Mouse (Mus musculus): ENCODE measurements around the gene Gm5678. TPM values are rescaled to one million over a fixed set of nuclear protein-coding genes. Genes with fewer than 3 reads are reported as not detected.

Gene Gm5678
- polyA plus RNA-seq, 1 experiment from 2014 or later: not detected

DNA sequence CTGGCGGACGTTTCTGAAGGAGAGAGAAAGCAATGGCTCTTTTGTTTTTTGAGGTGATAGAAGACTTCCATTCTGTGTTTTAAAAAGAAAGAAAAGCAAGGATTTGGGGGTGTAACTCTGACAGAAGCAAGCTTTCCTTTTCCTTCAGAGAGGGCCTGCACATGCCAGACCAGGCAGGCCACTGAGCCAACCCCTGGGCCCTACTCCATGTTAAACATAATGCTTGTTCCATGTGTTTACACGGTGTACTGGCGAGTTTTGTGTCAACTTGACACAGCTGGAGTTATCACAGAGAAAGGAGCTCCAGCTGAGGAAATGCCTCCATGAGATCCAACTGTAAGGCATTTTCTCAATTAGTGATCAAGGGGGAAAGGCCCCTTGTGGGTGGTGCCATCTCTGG is 39.6 kb upstream of the Gm5678 start:
- DNase-seq (ENCODE audit: low spot score): no peak
- WGBS: 82% methylated on average over 4 of the region's 4 CpGs
- Histone ChIP-seq H3K9ac (ENCODE audit: low read depth, low read length) (no peak overlapping the region), H3K4me2 (ENCODE audit: low read length) (no peak overlapping the region), H3K4me3 (replicated peaks; ENCODE audit: low read depth, low read length) (no peak overlapping the region), H3K4me1 (replicated peaks; ENCODE audit: insufficient read depth, low read length) (no peaks in the 10 kb centered on the region), H3K27me3 (ENCODE audit: insufficient read depth, low read length) (no peaks in the 10 kb centered on the region), H3K27ac (no peak overlapping the region), H3K36me3 (ENCODE audit: insufficient read depth, low read length) (peaks cover 9% of the 10 kb centered on the region; the same call in 1 of the 2 replicates), H3K9me3 (replicated peaks; ENCODE audit: low read length) (no peaks in the 10 kb centered on the region)
- ATAC-seq (replicated peaks; ENCODE audit: low FRiP score, low read depth): no peak
- TF ChIP-seq CTCF (IDR thresholded peaks at IDR 0.05; ENCODE audit: low read depth): no peak

DNA sequence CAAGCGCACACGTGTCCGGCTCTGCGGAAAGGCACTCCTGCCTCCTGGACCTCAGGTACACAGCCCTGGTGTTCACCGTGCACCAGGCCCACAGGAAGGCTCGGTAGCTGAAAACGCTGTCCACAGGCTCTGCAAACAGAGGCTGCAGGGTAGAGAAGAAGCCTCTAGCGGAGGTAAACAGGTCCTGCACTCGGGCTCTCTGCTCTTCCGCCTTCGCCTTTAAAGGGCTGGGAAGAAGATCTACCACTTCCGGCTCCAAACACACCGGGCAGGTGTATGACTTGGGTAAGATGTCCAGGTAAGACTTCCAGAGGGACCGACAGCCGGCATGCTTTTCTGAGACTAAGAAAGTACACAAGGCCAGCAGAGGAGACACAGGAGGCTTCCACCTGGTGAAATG is 37.0 kb upstream of the Gm5678 start:
- peaks cover 6% of the 10 kb centered on the region; the same call in 1 of the 2 replicates for H3K36me3 ChIP-seq (ENCODE audit: insufficient read depth, low read length)
- ATAC-seq (replicated peaks; ENCODE audit: low FRiP score, low read depth) (no peak), DNase-seq (ENCODE audit: low spot score) (no peak)
- H3K9ac ChIP-seq (ENCODE audit: low read depth, low read length): no peak overlapping the region
- no peaks in the 10 kb centered on the region for H3K27me3 ChIP-seq (ENCODE audit: insufficient read depth, low read length)
- H3K9me3 ChIP-seq (replicated peaks; ENCODE audit: low read length): no peaks in the 10 kb centered on the region
- 95% methylated on average over 15 of the region's 15 CpGs for WGBS
- TF ChIP-seq CTCF (IDR thresholded peaks at IDR 0.05; ENCODE audit: low read depth): no peak
- no peak overlapping the region for H3K4me2 ChIP-seq (ENCODE audit: low read length)
- H3K27ac ChIP-seq: no peak overlapping the region
- no peak overlapping the region for H3K4me3 ChIP-seq (replicated peaks; ENCODE audit: low read depth, low read length)
- no peaks in the 10 kb centered on the region for H3K4me1 ChIP-seq (replicated peaks; ENCODE audit: insufficient read depth, low read length)

DNA sequence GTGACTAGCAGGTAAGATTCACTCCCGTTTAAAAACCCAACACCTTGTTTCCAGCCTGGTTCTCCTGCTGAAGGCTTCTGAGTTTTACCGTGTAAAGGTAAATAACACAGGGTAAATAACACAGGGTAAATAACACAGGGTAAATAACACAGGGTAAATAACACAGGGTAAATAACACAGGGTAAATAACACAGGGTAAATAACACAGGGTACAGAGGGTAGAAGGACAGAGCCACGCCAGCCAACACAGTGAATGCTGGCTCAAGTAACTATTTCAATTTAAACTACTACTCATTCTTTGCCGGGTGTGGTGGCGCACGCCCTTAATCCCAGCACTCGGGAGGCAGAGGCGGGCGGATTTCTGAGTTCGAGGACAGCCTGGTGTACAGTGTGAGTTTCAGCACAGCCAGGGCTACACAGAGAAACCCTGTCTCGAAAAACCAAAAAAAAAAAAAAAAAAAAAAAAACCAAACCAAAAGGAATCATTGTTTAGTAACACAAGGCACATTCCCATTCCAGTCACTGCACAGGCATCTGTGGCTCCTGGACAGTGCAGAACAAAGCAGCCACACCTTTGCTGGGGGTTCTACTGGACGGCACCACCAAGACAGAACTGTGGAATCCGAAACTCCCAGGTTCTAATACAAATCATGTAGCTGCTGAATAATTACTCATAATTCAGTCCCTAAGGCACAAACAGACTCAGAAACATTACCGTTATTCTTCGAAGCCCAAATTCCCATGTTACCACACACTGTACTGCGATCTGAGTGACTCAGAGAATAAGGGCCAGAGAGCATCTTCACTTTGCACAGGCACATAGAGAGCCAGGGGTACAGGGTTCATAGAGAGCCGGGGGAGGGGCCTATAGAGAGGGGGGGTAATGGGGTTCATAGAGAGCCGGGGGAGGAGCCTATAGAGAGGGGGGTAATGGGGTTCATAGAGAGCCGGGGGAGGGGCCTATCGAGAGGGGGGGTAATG is 36.2 kb upstream of the Gm5678 start:
- DNase-seq (ENCODE audit: low spot score): no peak
- H3K27me3 ChIP-seq (ENCODE audit: insufficient read depth, low read length): no peaks in the 10 kb centered on the region
- H3K4me1 ChIP-seq (replicated peaks; ENCODE audit: insufficient read depth, low read length): no peaks in the 10 kb centered on the region
- H3K27ac ChIP-seq: no peak overlapping the region
- 94% methylated on average over 20 of the region's 20 CpGs for WGBS
- H3K9me3 ChIP-seq (replicated peaks; ENCODE audit: low read length): no peaks in the 10 kb centered on the region
- no peak for TF ChIP-seq CTCF (IDR thresholded peaks at IDR 0.05; ENCODE audit: low read depth)
- ATAC-seq (replicated peaks; ENCODE audit: low FRiP score, low read depth): no peak
- no peak overlapping the region for H3K4me2 ChIP-seq (ENCODE audit: low read length)
- no peak overlapping the region for H3K4me3 ChIP-seq (replicated peaks; ENCODE audit: low read depth, low read length)
- no peak overlapping the region for H3K9ac ChIP-seq (ENCODE audit: low read depth, low read length)
- peaks cover 6% of the 10 kb centered on the region; the same call in 1 of the 2 replicates for H3K36me3 ChIP-seq (ENCODE audit: insufficient read depth, low read length)

DNA sequence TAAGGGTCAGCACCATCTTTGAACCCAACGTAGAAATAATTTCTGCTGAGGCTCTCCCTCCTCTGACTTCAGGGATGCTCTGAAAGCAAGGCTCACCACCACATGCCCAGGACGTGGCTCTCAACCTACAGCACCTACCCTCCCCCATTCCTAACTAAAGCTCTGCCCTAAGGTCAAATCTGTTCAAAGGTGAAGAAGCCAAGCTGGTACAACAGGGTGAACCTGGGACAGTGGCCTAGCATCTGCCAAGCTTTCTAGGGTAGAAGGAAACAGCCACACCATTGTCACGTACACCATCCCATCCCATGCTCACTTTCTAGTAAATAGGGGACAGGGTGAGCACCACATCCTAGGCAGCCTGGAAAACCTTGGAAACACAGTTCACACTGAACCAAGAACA is 35.2 kb upstream of the Gm5678 start:
- no peak for TF ChIP-seq CTCF (IDR thresholded peaks at IDR 0.05; ENCODE audit: low read depth)

DNA sequence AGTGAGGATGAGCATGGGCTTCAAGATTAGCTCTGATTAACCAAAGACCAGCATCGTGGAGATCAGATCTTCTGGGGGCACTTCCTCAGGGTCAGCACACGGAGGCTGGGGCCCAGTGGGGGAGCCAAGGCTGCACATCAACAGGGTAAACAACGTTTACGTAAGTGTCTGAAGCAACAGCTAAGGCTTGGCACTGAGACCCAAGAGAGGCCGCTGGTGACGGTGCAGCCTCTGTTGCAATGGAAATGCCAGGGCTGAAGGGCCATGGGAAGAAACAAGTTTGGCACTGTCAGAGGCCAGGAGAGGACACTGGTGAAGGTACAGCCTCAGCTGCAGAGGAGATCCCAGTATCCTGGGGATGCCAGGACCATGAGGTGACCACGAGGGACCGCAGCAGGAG is 34.5 kb upstream of the Gm5678 start:
- Histone ChIP-seq H3K36me3 (ENCODE audit: insufficient read depth, low read length) (peaks cover 6% of the 10 kb centered on the region; the same call in 1 of the 2 replicates), H3K27me3 (ENCODE audit: insufficient read depth, low read length) (no peaks in the 10 kb centered on the region), H3K9ac (ENCODE audit: low read depth, low read length) (no peak overlapping the region), H3K27ac (no peak overlapping the region), H3K9me3 (replicated peaks; ENCODE audit: low read length) (no peaks in the 10 kb centered on the region), H3K4me1 (replicated peaks; ENCODE audit: insufficient read depth, low read length) (no peaks in the 10 kb centered on the region), H3K4me3 (replicated peaks; ENCODE audit: low read depth, low read length) (no peak overlapping the region), H3K4me2 (ENCODE audit: low read length) (no peak overlapping the region)
- TF ChIP-seq CTCF (IDR thresholded peaks at IDR 0.05; ENCODE audit: low read depth): no peak
- 94% methylated on average over 8 of the region's 8 CpGs for WGBS
- ATAC-seq (replicated peaks; ENCODE audit: low FRiP score, low read depth) (no peak), DNase-seq (ENCODE audit: low spot score) (no peak)

More for the DNA sequence above, 35.2 kb upstream of the Gm5678 start:
- Histone ChIP-seq H3K36me3 (ENCODE audit: insufficient read depth, low read length) (peaks cover 6% of the 10 kb centered on the region; the same call in 1 of the 2 replicates), H3K4me3 (replicated peaks; ENCODE audit: low read depth, low read length) (no peak overlapping the region), H3K4me1 (replicated peaks; ENCODE audit: insufficient read depth, low read length) (no peaks in the 10 kb centered on the region), H3K9ac (ENCODE audit: low read depth, low read length) (no peak overlapping the region), H3K4me2 (ENCODE audit: low read length) (no peak overlapping the region), H3K9me3 (replicated peaks; ENCODE audit: low read length) (no peaks in the 10 kb centered on the region), H3K27me3 (ENCODE audit: insufficient read depth, low read length) (no peaks in the 10 kb centered on the region), H3K27ac (no peak overlapping the region)
- WGBS: 90% methylated on average over 3 of the region's 3 CpGs
- ATAC-seq (replicated peaks; ENCODE audit: low FRiP score, low read depth) (no peak), DNase-seq (ENCODE audit: low spot score) (no peak)

DNA sequence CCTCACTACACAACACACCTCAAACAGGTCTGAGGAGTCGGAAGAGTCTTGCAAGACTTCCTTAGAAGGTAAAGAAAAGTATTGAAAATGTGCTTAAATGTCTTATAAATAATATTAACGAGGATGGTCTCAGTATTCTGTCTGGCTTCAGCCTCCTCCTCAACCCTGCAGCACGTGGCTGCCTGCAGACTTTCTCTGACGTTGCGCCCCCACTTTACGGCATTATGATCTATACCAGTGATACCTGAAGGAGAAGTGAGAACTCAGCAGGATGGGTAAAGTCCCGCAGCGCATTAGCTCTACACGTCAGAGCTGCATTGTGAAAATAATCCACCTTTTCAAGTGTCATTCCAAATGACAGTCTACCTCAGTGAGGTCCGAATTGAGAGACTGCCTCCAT is 33.4 kb upstream of the Gm5678 start:
- no peak overlapping the region for H3K27ac ChIP-seq
- ATAC-seq (replicated peaks; ENCODE audit: low FRiP score, low read depth): no peak

More for the DNA sequence above, 33.4 kb upstream of the Gm5678 start:
- peaks cover 4% of the 10 kb centered on the region; the same call in 1 of the 2 replicates for H3K36me3 ChIP-seq (ENCODE audit: insufficient read depth, low read length)
- H3K4me2 ChIP-seq (ENCODE audit: low read length): no peak overlapping the region
- no peaks in the 10 kb centered on the region for H3K27me3 ChIP-seq (ENCODE audit: insufficient read depth, low read length)
- WGBS: 95% methylated on average over 10 of the region's 10 CpGs
- no peak overlapping the region for H3K4me3 ChIP-seq (replicated peaks; ENCODE audit: low read depth, low read length)
- H3K9me3 ChIP-seq (replicated peaks; ENCODE audit: low read length): no peaks in the 10 kb centered on the region
- no peak overlapping the region for H3K9ac ChIP-seq (ENCODE audit: low read depth, low read length)
- H3K4me1 ChIP-seq (replicated peaks; ENCODE audit: insufficient read depth, low read length): no peaks in the 10 kb centered on the region
- no peak for TF ChIP-seq CTCF (IDR thresholded peaks at IDR 0.05; ENCODE audit: low read depth)
- no peak for DNase-seq (ENCODE audit: low spot score)

All from kidney, postnatal 0 days (tissue).